In the genomic region with DNA sequence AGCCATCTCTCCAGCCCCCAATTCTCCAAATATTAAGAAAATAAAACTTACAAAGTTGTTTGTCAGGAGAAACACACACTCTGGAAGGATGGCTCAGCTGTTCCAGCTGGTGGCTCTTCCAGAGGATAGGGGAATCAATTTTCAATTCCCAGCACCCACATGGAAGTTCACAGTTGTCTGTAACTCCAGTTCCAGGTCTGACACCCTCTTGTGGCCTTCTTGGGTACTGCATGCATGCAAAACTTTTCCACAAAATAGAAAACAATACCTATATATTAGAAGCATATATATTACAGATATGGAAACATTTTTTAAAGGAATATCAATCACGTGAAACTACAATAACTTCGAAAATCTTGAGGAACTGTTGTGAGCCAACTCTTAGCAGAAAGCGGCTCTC, we compare ENCODE assay signal across 9 mouse cellular contexts. TPM values are rescaled to one million over a fixed set of nuclear protein-coding genes. Genes with fewer than 3 reads are reported as not detected.
DNase-seq lines count a peak whose midpoint lies in the region; ATAC-seq and TF ChIP-seq lines count a peak whose summit lies in the region.
"Had no signal": no experiment of that assay in that cellular context is flagged by ENCODE, and none has a peak within 500 bp of the region (broad histone marks: within the 10 kb centered on the region; RNA-seq: fewer than 3 reads in every experiment).

No protein-coding gene starts in this region.

- 65% methylated on average over 3 of the region's 3 CpGs for WGBS in heart, adult 2 months
- WGBS in heart, embryonic 10.5 days = 74% methylated on average over 3 of the region's 3 CpGs
- WGBS in midbrain, postnatal 0 days = 74% methylated on average over 3 of the region's 3 CpGs
- WGBS in midbrain, embryonic 13.5 days = 82% methylated on average over 3 of the region's 3 CpGs

- no peak overlapping the region for H3K9ac ChIP-seq in heart, adult 2 months (ENCODE audit: low read depth, low read length)
- no peak overlapping the region for H3K9ac ChIP-seq in midbrain, postnatal 0 days (replicated peaks; ENCODE audit: low read length, poor library complexity, severe bottlenecking)
- H3K9ac ChIP-seq in midbrain, embryonic 13.5 days (replicated peaks) = no peak overlapping the region

- no peak overlapping the region for H3K27ac ChIP-seq in heart, adult 2 months
- H3K27ac ChIP-seq in heart, embryonic 10.5 days = no peak overlapping the region
- no peak overlapping the region for H3K27ac ChIP-seq in midbrain, postnatal 0 days (ENCODE audit: low read depth, low read length)
- H3K27ac ChIP-seq in midbrain, embryonic 13.5 days = no peak overlapping the region

- intact Hi-C loops in heart, adult 2 months (cut with DNase I) = no loop called here

- TF ChIP-seq EP300 in heart, adult 2 months (IDR thresholded peaks at IDR 0.05; ENCODE audit: insufficient read depth, low read depth, low read length) = no peak

- TF ChIP-seq CTCF in heart, adult 2 months (IDR thresholded peaks at IDR 0.05) = peak; percentile 78
- TF ChIP-seq CTCF in midbrain, postnatal 0 days (IDR thresholded peaks at IDR 0.05) = peak; percentile 71

- no peak overlapping the region for H3K4me2 ChIP-seq in midbrain, postnatal 0 days (ENCODE audit: low read depth, low read length, poor library complexity, severe bottlenecking)
- H3K4me2 ChIP-seq in midbrain, embryonic 13.5 days (replicated peaks) = no peak overlapping the region

- no peaks in the 10 kb centered on the region for H3K79me2 ChIP-seq in heart, adult 2 months (replicated peaks; ENCODE audit: control insufficient read depth, insufficient read depth, low read length)

- H3K27me3 ChIP-seq in heart, adult 2 months (ENCODE audit: control insufficient read depth, insufficient read depth, low read length) = no peaks in the 10 kb centered on the region
- H3K27me3 ChIP-seq in heart, embryonic 10.5 days (ENCODE audit: insufficient read depth, poor library complexity, severe bottlenecking) = no peaks in the 10 kb centered on the region
- no peaks in the 10 kb centered on the region for H3K27me3 ChIP-seq in midbrain, postnatal 0 days (ENCODE audit: insufficient read depth, low read length)
- H3K27me3 ChIP-seq in midbrain, embryonic 13.5 days = no peaks in the 10 kb centered on the region

- DNase-seq in heart, adult 2 months = no peak
- DNase-seq in heart, embryonic 10.5 days (ENCODE audit: low spot score) = no peak
- DNase-seq in midbrain, postnatal 0 days (ENCODE audit: low spot score) = no peak
- peak; percentile 39 for DNase-seq in R1 (ENCODE audit: low read depth, low spot score)
- DNase-seq in lung, postnatal 10 days = peak; percentile 40
- DNase-seq in layer of hippocampus, postnatal 36 days = no peak
- DNase-seq in gastrocnemius, postnatal 4 days (ENCODE audit: low spot score in 2 of 2) = no peak
- DNase-seq: cerebellum, adult 9-11 months had no signal

- H3K4me3 ChIP-seq in heart, adult 2 months = no peak overlapping the region
- H3K4me3 ChIP-seq in heart, embryonic 10.5 days = no peak overlapping the region
- no peak overlapping the region for H3K4me3 ChIP-seq in midbrain, postnatal 0 days (ENCODE audit: low read depth, low read length)
- H3K4me3 ChIP-seq in midbrain, embryonic 13.5 days (replicated peaks) = no peak overlapping the region

- no peak for ATAC-seq in midbrain, postnatal 0 days (ENCODE audit: low FRiP score)
- no peak for ATAC-seq in midbrain, embryonic 13.5 days

- no peak for TF ChIP-seq POLR2A in heart, adult 2 months (IDR thresholded peaks at IDR 0.05; ENCODE audit: insufficient read depth, low read depth, low read length)

- H3K4me1 ChIP-seq in heart, adult 2 months (ENCODE audit: control insufficient read depth, insufficient read depth, low read length) = no peaks in the 10 kb centered on the region
- H3K4me1 ChIP-seq in heart, embryonic 10.5 days = no peaks in the 10 kb centered on the region
- H3K4me1 ChIP-seq in midbrain, postnatal 0 days (ENCODE audit: insufficient read depth, low read length) = no peaks in the 10 kb centered on the region
- no peaks in the 10 kb centered on the region for H3K4me1 ChIP-seq in midbrain, embryonic 13.5 days (replicated peaks)

- no peaks in the 10 kb centered on the region for H3K36me3 ChIP-seq in heart, adult 2 months (ENCODE audit: control insufficient read depth, insufficient read depth, low read length)
- no peaks in the 10 kb centered on the region for H3K36me3 ChIP-seq in heart, embryonic 10.5 days
- H3K36me3 ChIP-seq in midbrain, postnatal 0 days (ENCODE audit: insufficient read depth, low read length) = no peaks in the 10 kb centered on the region
- H3K36me3 ChIP-seq in midbrain, embryonic 13.5 days = no peaks in the 10 kb centered on the region

- H3K9me3 ChIP-seq in heart, embryonic 10.5 days = 0 out of 2 replicates have a peak, but pooled peaks cover 2% of the 10 kb centered on the region
- 0 out of 2 replicates have a peak, but pooled peaks cover under 1% of the 10 kb centered on the region for H3K9me3 ChIP-seq in midbrain, postnatal 0 days (ENCODE audit: low read length)
- 0 out of 2 replicates have a peak, but pooled peaks cover 2% of the 10 kb centered on the region for H3K9me3 ChIP-seq in midbrain, embryonic 13.5 days

RNA-seq across cellular contexts. Expression of a gene that starts 19.7 kb away (rescaled TPM):
- total RNA-seq in heart, adult 2 months (2021) = 10 to 100 TPM; 64.9 to 65.9 TPM
- 38.0 and 38.3 TPM in 2 replicates for polyA plus RNA-seq in heart, adult 2 months (2012; rRNA removed)
- polyA plus RNA-seq in heart, embryonic 10.5 days (2016; fragmentation: Nextera tagmentation; extraction: Ambion mirVana) = 136 and 146 TPM in 2 replicates
- total RNA-seq in midbrain, postnatal 0 days (2014; rRNA removed) = 80.8 and 96.6 TPM in 2 replicates
- 345 and 380 TPM in 2 replicates for polyA plus RNA-seq in midbrain, postnatal 0 days (2015; fragmentation: Nextera tagmentation; extraction: Ambion mirVana)
- 328 and 344 TPM in 2 replicates for polyA plus RNA-seq in midbrain, embryonic 13.5 days (2015; fragmentation: Nextera tagmentation; extraction: Ambion mirVana)
- total RNA-seq in layer of hippocampus, postnatal 36 days (2021) = 100 to 1,000 TPM; 194 to 201 TPM
- 10 to 100 TPM; 47.9 to 50.9 TPM for total RNA-seq in gastrocnemius, postnatal 4 days (2021)

RNA-seq across cellular contexts. Expression of a gene that starts 27.8 kb away (rescaled TPM):
- total RNA-seq in heart, adult 2 months (2021) = under 1 TPM in 1 of 2 experiments, not detected in 1; 0.07 TPM
- 0.23 and 0.26 TPM in 2 replicates for polyA plus RNA-seq in heart, adult 2 months (2012; rRNA removed)
- 0.14 and 0.15 TPM in 2 replicates for polyA plus RNA-seq in heart, embryonic 10.5 days (2016; fragmentation: Nextera tagmentation; extraction: Ambion mirVana)
- total RNA-seq in midbrain, postnatal 0 days (2014; rRNA removed) = 6.9 and 9.0 TPM in 2 replicates
- 4.7 and 5.2 TPM in 2 replicates for polyA plus RNA-seq in midbrain, postnatal 0 days (2015; fragmentation: Nextera tagmentation; extraction: Ambion mirVana)
- polyA plus RNA-seq in midbrain, embryonic 13.5 days (2015; fragmentation: Nextera tagmentation; extraction: Ambion mirVana) = 1.1 and 1.2 TPM in 2 replicates
- total RNA-seq in layer of hippocampus, postnatal 36 days (2021) = 1 to 10 TPM; 7.0 to 7.4 TPM
- not detected for total RNA-seq in gastrocnemius, postnatal 4 days (2021)

RNA-seq across cellular contexts. Expression of a gene that starts 59.5 kb away (rescaled TPM):
- 100 to 1,000 TPM; 251 to 299 TPM for total RNA-seq in heart, adult 2 months (2021)
- polyA plus RNA-seq in heart, adult 2 months (2012; rRNA removed) = 206 and 222 TPM in 2 replicates
- 536 and 638 TPM in 2 replicates for polyA plus RNA-seq in heart, embryonic 10.5 days (2016; fragmentation: Nextera tagmentation; extraction: Ambion mirVana)
- 261 and 287 TPM in 2 replicates for total RNA-seq in midbrain, postnatal 0 days (2014; rRNA removed)
- polyA plus RNA-seq in midbrain, postnatal 0 days (2015; fragmentation: Nextera tagmentation; extraction: Ambion mirVana) = 445 and 474 TPM in 2 replicates
- polyA plus RNA-seq in midbrain, embryonic 13.5 days (2015; fragmentation: Nextera tagmentation; extraction: Ambion mirVana) = 474 and 477 TPM in 2 replicates
- total RNA-seq in layer of hippocampus, postnatal 36 days (2021) = 100 to 1,000 TPM; 302 to 311 TPM
- total RNA-seq in gastrocnemius, postnatal 4 days (2021) = 100 to 1,000 TPM; 689 to 696 TPM

Comparison
In these comparisons a context has a peak if more than half of its experiments do, and no peak if none do; other contexts are left out.
1. DNase-seq: peak in R1 (single experiment) and lung, postnatal 10 days (single experiment); none in heart, adult 2 months (0 of 2), heart, embryonic 10.5 days (single experiment), midbrain, postnatal 0 days (single experiment), layer of hippocampus, postnatal 36 days (0 of 2) and gastrocnemius, postnatal 4 days (0 of 2).